Mouse (Mus musculus) intestine, embryonic 15.5 days (tissue): ENCODE results near the gene Fam53b. TPM values are rescaled to one million over a fixed set of nuclear protein-coding genes. Genes with fewer than 3 reads are reported as not detected.

Experiments
- ATAC-seq: fragments of 200-750 bp; cut with Nextera tagmentation; 2 replicates; pipeline ENCODE4 v1.8.0; 2017; ENCODE audit warnings: moderate TSS enrichment, moderate library complexity
- H3K27ac ChIP-seq: fragments of 300-500 bp; sonication (generic); 2 replicates; pipeline ENCODE4 v1.5.1; 2015; ENCODE audit warnings: mild to moderate bottlenecking, inconsistent platforms
- H3K27me3 ChIP-seq: fragments of 300-500 bp; sonication (generic); replicated peaks from 2 replicates; pipeline ENCODE4 v1.6.1; 2015; ENCODE audit warnings: inconsistent platforms
- H3K36me3 ChIP-seq: fragments of 300-500 bp; sonication (generic); 2 replicates; pipeline ENCODE4 v1.6.1; 2015; ENCODE audit warnings: inconsistent platforms
- H3K4me1 ChIP-seq: fragments of 300-500 bp; sonication (generic); replicated peaks from 2 replicates; pipeline ENCODE4 v1.6.1; 2015; ENCODE audit warnings: inconsistent platforms
- H3K4me2 ChIP-seq: fragments of 300-500 bp; sonication (generic); replicated peaks from 2 replicates; pipeline ENCODE4 v1.6.1; 2015; ENCODE audit warnings: mild to moderate bottlenecking, inconsistent platforms
- H3K4me3 ChIP-seq: fragments of 300-500 bp; sonication (generic); replicated peaks from 2 replicates; pipeline ENCODE4 v1.5.1; 2015; ENCODE audit warnings: inconsistent platforms
- H3K9ac ChIP-seq: fragments of 300-500 bp; sonication (generic); 2 replicates; pipeline ENCODE4 v1.6.1; 2015; ENCODE audit warnings: inconsistent platforms
- H3K9me3 ChIP-seq: fragments of 300-500 bp; sonication (generic); 2 replicates; pipeline ENCODE4 v1.6.1; 2016; ENCODE audit warnings: inconsistent platforms
- WGBS: fragments of 180-500 bp; shearing (Covaris S2); methylation state at CpG from one replicate; pipeline ENCODE4 v1.1.7; 2015; 5-methylcytosine and 5-hydroxymethylcytosine counted together
- polyA plus RNA-seq: library from polyadenylated mRNA; unstranded; fragments of >200 nt; fragmentation: Nextera tagmentation; extraction: Ambion mirVana; gene quantifications from 2 replicates; pipeline ENCODE4 v1.2.1, GENCODE M21; 2015

Gene Fam53b
- polyA plus RNA-seq, 1 experiment from 2014 or later = 17.9 TPM

DNA sequence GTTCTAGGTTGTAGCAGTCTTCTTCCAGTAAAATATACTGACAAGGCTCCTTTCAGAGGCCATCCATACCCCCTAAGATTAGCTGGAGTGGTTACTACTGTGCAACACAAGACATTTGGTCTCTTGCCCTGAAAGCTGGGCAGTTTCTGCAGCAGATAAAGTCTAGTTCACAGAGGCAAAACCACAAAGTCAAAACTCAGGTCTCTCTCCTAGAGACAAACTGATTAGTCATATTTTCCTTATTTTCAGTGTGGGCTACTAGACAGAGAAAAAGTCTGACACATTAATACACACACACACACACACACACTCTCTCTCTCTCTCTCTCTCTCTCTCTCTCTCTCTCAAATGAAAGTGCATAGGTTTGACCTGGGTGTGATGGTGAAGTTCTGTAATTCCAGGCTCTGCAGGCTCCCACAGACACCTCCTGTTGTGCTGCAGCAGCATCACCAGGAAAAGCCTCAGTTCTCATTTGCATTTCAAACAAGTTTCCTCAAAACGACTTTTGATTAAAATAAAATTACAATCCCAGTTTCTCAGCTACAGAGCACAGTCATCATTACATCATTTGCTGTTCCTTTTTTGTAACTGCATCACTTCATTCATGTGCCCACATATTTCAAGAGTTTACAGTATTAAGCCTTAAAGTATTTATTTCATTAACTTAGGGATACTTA, 10.8 kb upstream of the Fam53b start:
- H3K4me1 ChIP-seq = no peaks in the 10 kb centered on the region
- no peak overlapping the region for H3K27ac ChIP-seq
- no peaks in the 10 kb centered on the region for H3K9me3 ChIP-seq
- no peak for ATAC-seq
- H3K4me2 ChIP-seq = no peak overlapping the region
- no peak overlapping the region for H3K4me3 ChIP-seq
- WGBS = 29% methylated on average over 1 of the region's 1 CpGs
- H3K36me3 ChIP-seq = peaks cover 10% of the 10 kb centered on the region
- H3K9ac ChIP-seq = no peak overlapping the region
- no peaks in the 10 kb centered on the region for H3K27me3 ChIP-seq

DNA sequence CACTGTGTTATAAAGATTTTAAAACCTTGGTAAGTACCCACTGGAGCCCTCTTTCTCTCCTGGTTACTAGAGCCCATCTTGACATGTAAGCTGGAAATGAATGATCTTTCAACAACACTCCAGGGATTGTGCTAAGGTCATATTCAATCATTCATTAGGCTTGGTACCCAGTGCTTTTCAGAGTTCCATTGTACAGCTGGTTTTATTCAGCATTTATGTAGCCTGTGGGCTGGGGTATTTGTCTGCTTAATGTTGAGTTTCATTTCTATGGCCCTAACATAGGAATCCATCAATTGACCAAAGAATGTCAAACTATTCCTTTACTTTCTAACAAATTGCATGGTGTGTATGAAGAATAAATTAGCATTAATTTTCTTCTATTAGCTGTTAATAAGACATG, 10.1 kb upstream of the Fam53b start:
- Histone ChIP-seq H3K36me3 (peaks cover 10% of the 10 kb centered on the region), H3K9ac (no peak overlapping the region), H3K9me3 (no peaks in the 10 kb centered on the region), H3K27me3 (no peaks in the 10 kb centered on the region), H3K4me1 (no peaks in the 10 kb centered on the region), H3K27ac (no peak overlapping the region), H3K4me3 (no peak overlapping the region), H3K4me2 (no peak overlapping the region)
- ATAC-seq = no peak

DNA sequence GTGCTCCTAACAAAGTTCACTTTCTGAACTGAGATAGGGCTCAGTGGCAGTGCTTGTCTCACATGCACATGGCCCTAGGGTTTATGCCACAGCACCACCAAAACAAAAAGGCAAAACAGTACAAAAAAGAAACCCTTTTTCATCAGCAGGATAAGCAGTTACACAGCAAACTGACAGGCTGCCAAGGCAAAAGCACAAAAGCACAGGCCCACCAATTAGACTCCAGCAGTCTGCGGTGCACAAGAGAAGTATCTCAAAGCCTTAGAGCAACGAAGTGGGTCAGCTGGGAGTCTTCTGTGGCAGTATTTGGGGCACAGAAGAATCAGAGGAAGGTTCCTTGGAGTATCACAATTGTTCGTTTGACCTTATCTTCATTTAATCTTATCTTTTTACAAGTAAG, 7.0 kb upstream of the Fam53b start:
- H3K4me3 ChIP-seq = no peak overlapping the region
- no peak overlapping the region for H3K4me2 ChIP-seq
- H3K4me1 ChIP-seq = no peaks in the 10 kb centered on the region
- no peak overlapping the region for H3K9ac ChIP-seq
- no peaks in the 10 kb centered on the region for H3K27me3 ChIP-seq
- 72% methylated on average over 3 of the region's 3 CpGs for WGBS
- H3K27ac ChIP-seq = no peak overlapping the region
- H3K36me3 ChIP-seq = 0 out of 2 replicates have a peak, but pooled peaks cover 4% of the 10 kb centered on the region
- H3K9me3 ChIP-seq = no peaks in the 10 kb centered on the region
- ATAC-seq = no peak

DNA sequence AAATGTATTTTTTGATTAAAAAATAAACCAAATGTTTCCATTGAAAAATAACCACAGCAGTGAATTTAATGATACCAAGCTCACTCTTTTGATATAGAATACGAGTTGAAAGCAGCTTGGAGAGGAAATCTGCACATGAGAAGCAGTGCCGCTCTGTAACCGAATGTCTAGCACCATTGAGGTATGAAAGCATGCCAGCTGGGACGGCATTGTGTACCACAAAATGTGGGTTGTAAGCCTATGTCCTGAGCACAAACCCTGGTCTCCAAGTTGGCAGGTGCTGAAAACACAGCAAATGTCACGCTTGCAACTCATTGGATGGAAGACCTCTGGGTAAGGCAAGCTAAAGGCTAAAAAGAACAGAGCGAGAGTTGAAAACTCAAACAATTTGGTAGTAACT, 3.4 kb upstream of the Fam53b start:
- no peaks in the 10 kb centered on the region for H3K27me3 ChIP-seq
- H3K27ac ChIP-seq = no peak overlapping the region
- H3K4me2 ChIP-seq = no peak overlapping the region
- no peaks in the 10 kb centered on the region for H3K36me3 ChIP-seq
- H3K9ac ChIP-seq = no peak overlapping the region
- WGBS = 96% methylated on average over 6 of the region's 6 CpGs
- H3K9me3 ChIP-seq = no peaks in the 10 kb centered on the region
- ATAC-seq = no peak
- H3K4me1 ChIP-seq = 0 out of 2 replicates have a peak, but pooled peaks cover 3% of the 10 kb centered on the region
- H3K4me3 ChIP-seq = no peak overlapping the region

DNA sequence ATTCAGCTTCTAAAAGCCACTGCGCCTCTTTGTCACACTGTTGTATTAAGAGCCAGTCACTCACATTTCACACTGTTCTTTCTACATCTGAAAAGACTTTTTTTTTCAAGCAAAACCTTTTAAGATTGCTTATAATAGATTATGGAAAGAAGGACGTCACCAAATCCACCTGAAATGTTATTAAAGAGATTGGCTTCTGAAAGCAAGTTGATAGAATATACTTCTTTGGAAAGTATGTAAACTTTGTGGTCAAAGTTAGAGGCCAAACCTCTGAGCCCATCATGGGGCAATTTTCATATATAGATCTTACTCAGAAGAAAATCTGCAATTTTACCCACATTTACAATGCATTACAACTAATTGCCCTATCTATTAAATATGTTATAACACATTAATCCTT, 2.8 kb upstream of the Fam53b start:
- Histone ChIP-seq H3K9ac (no peak overlapping the region), H3K4me3 (no peak overlapping the region), H3K4me1 (0 out of 2 replicates have a peak, but pooled peaks cover 3% of the 10 kb centered on the region), H3K27me3 (no peaks in the 10 kb centered on the region), H3K4me2 (no peak overlapping the region), H3K27ac (no peak overlapping the region), H3K36me3 (no peaks in the 10 kb centered on the region), H3K9me3 (no peaks in the 10 kb centered on the region)
- no peak for ATAC-seq
- 88% methylated on average over 2 of the region's 2 CpGs for WGBS

DNA sequence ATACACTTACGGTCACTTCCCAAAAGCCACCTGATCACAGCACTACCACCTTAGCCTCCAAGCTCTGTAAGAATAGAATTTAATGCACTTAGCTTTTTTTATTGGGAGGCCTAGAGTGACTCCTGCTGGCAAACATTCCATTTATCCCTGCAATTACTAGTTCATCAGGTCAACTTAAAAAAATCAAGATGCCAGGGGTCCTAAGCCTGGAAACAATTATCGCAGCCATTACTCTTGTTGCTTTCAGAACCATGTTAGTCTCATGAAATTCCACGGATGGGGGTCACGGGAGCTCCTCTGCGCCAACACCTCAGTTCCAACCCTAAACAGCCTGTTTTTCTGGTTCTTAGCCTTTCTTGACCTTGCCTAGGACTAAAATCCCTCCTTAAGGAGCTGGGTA, 1.4 kb upstream of the Fam53b start:
- H3K27ac ChIP-seq = no peak overlapping the region
- H3K9ac ChIP-seq = no peak overlapping the region
- no peak overlapping the region for H3K4me2 ChIP-seq
- H3K27me3 ChIP-seq = no peaks in the 10 kb centered on the region
- no peaks in the 10 kb centered on the region for H3K9me3 ChIP-seq
- WGBS = 67% methylated on average over 5 of the region's 5 CpGs
- H3K36me3 ChIP-seq = no peaks in the 10 kb centered on the region
- no peak overlapping the region for H3K4me3 ChIP-seq
- peaks cover 15% of the 10 kb centered on the region for H3K4me1 ChIP-seq
- no peak for ATAC-seq

DNA sequence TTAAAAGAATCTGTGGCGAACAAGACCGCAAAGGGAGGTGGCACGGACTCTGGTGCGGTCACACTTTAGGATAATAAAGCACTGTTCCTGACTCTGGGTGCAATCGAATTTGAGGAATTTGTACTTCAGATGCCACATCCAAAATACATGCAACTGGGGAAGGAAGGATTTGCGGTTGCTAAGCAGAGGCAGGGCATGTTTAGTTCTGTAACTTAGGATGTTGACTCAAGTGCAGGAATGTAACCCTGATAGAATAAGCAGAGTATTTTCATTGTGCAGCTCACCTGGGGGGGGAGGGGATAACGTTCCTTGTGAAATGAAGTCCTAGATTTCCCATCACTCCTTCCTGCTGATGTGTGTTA, 384 bp upstream of the Fam53b start:
- Histone ChIP-seq H3K36me3 (no peaks in the 10 kb centered on the region), H3K4me2 (peak overlapping the region; percentile 85), H3K4me3 (peak overlapping the region; percentile 68), H3K9me3 (no peaks in the 10 kb centered on the region), H3K4me1 (peaks cover 25% of the 10 kb centered on the region), H3K9ac (peak overlapping the region; percentile 81), H3K27me3 (no peaks in the 10 kb centered on the region), H3K27ac (peak overlapping the region; percentile 88; the same call in 1 of the 2 replicates)
- no peak; the same call in 1 of the 2 replicates for ATAC-seq
- WGBS = 2% methylated on average over 7 of the region's 7 CpGs

DNA sequence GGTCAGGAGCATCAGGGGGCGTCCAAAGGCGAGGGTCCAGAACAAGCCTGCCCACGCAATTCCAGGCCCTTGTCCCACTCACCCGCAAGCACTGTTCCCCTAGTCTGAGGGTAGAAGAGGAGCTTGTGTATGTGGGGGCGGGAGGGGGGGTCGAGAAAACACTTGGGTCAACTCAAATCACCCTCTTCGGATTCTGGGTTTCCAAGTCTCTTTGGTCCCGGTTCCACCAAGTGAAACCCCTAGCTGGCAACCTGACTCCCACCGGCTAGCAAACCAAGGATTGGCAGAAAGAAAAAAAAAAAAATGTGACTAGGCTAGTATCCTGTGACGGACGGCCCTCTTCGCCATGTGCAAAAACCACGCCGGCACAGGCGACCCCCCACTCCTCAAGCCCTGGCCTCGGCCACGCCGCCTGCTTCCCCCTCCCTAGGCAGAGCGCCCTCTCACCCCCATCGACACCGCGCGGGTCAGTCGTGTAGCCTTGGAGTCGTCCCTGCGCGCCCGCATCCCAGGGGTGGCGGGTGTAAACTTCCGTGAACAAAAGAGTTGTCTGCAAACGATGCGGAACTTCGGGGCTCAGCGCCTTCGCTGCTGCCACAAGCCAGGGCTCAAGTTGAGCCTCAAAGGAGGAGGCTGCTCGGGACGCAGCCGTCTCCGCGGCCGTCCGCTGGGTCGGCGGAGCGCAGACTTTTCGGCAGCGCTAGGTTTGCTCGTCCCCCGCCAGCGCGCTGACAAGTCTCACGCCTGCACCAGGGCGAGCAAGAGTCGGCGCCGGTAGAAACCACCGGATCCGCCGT, 869 bp downstream of the Fam53b start:
- WGBS = under 1% methylated on average over 59 of the region's 59 CpGs
- H3K27me3 ChIP-seq = no peaks in the 10 kb centered on the region
- ATAC-seq = peak; percentile 35
- H3K4me1 ChIP-seq = peaks cover 36% of the 10 kb centered on the region
- peak overlapping the region; percentile 88 for H3K27ac ChIP-seq
- H3K4me2 ChIP-seq = peak overlapping the region; percentile 85
- H3K4me3 ChIP-seq = peak overlapping the region; percentile 68
- H3K9me3 ChIP-seq = no peaks in the 10 kb centered on the region
- no peaks in the 10 kb centered on the region for H3K36me3 ChIP-seq
- H3K9ac ChIP-seq = peak overlapping the region; percentile 81

DNA sequence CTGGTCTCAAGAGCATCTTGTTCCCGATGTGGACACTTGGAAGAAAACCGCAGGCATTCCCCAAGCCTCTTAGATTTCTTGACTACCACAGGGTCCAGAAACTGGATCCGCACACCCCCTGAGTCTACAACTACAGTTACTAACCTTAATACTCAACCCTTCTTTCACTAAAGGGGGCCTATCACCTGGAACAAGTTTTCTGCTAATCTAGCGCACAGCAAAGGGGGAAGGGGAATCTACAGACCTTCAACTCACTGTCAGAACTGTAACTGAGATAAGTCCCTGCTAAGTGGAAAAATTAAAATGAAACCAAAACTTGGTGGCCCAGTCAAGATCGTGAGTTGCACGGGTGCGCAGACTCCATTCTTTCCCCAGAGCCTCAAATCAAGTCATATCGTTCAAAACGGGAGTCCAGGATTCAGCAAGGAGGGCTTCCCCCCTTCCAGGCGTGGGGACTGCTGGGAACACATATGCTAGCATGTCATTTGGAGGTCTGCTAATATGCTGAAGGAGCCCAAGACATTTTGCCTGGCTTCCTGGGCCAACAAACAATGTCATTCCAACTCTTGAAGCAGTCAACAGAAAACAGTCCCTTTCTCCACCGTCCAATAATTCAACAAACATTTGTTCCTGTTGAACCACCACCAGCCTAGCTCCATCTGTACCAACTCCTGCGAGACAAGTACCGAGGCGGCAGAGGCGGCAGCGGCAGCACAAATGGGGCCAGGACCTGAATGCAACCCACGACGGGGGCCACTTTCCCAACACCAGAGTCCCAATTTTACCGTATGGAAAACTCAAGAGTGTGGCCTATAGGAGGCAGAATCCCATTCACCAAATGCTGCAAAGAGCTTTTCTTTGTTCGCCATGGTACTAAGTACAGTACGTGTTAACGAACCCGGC, 1.7 kb downstream of the Fam53b start:
- Histone ChIP-seq H3K9me3 (no peaks in the 10 kb centered on the region), H3K36me3 (no peaks in the 10 kb centered on the region), H3K4me2 (peak overlapping the region; percentile 85), H3K4me1 (peaks cover 44% of the 10 kb centered on the region), H3K27ac (peak overlapping the region; percentile 88; the same call in 1 of the 2 replicates), H3K27me3 (no peaks in the 10 kb centered on the region), H3K4me3 (peak overlapping the region; percentile 68), H3K9ac (peak overlapping the region; percentile 81)
- ATAC-seq = no peak
- 16% methylated on average over 23 of the region's 23 CpGs for WGBS

DNA sequence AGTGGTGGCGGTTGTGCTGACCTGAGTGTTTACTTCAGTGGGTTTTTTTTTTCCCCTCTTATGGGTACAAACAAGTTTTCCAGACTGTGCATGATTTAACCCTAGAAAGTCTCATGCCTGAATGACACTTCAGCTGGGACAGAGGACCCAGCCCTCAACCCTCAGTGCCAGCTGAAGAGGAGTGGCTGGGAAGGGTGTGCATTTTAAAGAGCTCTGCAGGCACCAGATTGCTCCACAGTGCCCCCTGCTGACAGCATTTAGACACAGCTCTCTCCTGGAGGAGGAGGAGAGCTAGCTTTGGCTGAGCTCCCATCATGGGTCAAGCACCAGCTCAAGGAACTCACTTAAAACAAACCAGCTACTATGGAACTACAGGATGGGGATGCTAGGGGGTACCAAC, 2.8 kb downstream of the Fam53b start:
- Histone ChIP-seq H3K4me3 (no peak overlapping the region), H3K4me1 (peaks cover 54% of the 10 kb centered on the region), H3K9ac (no peak overlapping the region), H3K27me3 (no peaks in the 10 kb centered on the region), H3K4me2 (peak overlapping the region; percentile 85; the same call in 1 of the 2 replicates), H3K27ac (0 out of 2 replicates have a peak overlapping the region, but pooled peaks have one; percentile 49), H3K9me3 (no peaks in the 10 kb centered on the region), H3K36me3 (no peaks in the 10 kb centered on the region)
- 60% methylated on average over 1 of the region's 1 CpGs for WGBS
- peak; percentile 41 for ATAC-seq

DNA sequence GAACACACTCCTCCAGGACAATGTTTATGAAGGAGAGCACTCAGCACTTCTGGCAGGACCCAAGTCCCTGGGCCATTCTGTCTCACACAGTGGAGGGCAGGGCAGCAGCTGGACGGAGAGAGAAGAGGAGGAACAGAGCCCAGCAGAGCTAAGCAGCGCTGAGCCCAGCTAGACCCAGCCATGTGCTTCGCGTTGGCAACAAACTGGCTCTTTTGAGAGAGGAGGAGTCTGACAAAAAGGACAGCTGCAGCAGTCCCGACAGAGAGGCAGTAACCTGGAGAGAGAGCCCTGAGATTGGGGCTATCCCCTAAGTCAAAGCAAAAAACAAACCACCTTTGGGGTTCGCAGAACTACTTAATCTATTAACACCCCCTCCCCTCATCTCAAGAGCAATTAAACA, 3.3 kb downstream of the Fam53b start:
- Histone ChIP-seq H3K36me3 (no peaks in the 10 kb centered on the region), H3K4me3 (no peak overlapping the region), H3K4me2 (peak overlapping the region; percentile 85), H3K27ac (peak overlapping the region; percentile 49), H3K9me3 (no peaks in the 10 kb centered on the region), H3K9ac (peak overlapping the region; percentile 11; the same call in 1 of the 2 replicates), H3K27me3 (no peaks in the 10 kb centered on the region), H3K4me1 (peaks cover 60% of the 10 kb centered on the region)
- 32% methylated on average over 6 of the region's 6 CpGs for WGBS
- no peak for ATAC-seq

DNA sequence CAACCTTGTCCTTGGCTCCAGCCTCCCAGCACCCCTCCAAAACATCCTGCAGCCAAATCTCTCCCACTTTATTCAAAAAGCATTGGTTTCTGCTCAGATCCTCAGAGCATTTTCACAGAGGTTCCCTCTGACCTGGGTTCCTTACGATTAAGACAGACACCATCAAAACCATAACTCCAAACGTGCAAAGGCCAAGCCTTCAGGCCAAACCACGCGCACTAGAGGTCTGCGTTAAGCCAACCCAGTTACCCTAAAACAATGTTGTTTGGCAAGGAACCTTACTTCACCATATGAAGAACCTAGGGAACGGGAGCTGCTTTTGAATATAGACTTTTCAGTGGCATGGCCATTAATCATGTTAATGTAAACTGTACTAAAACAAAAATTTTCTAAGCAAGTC, 4.0 kb downstream of the Fam53b start:
- Histone ChIP-seq H3K4me2 (peak overlapping the region; percentile 42; the same call in 1 of the 2 replicates), H3K36me3 (no peaks in the 10 kb centered on the region), H3K4me3 (no peak overlapping the region), H3K9me3 (no peaks in the 10 kb centered on the region), H3K9ac (no peak overlapping the region), H3K4me1 (peaks cover 64% of the 10 kb centered on the region), H3K27me3 (no peaks in the 10 kb centered on the region), H3K27ac (peak overlapping the region; percentile 89; the same call in 1 of the 2 replicates)
- no peak for ATAC-seq
- 39% methylated on average over 6 of the region's 6 CpGs for WGBS
